Mouse (Mus musculus) forebrain, embryonic 16.5 days (tissue): ENCODE data around the gene Gm20538. TPM values are rescaled to one million over a fixed set of nuclear protein-coding genes. Genes with fewer than 3 reads are reported as not detected.

ENCODE experiments used
- ATAC-seq: fragments of 200-750 bp; cut with Nextera tagmentation; 2 replicates; pipeline ENCODE4 v1.8.0; 2017; ENCODE audit warnings: mild to moderate bottlenecking, moderate library complexity
- H3K27ac ChIP-seq: fragments of 300-500 bp; sonication (generic); 2 replicates; pipeline ENCODE4 v1.5.1; 2014; ENCODE audit warnings: low read length, control low read depth
- H3K27me3 ChIP-seq: fragments of 300-500 bp; sonication (generic); replicated peaks from 2 replicates; pipeline ENCODE4 v1.6.1; 2014; ENCODE audit warnings: low read length; ENCODE audit not compliant: control insufficient read depth, insufficient read depth
- H3K36me3 ChIP-seq: fragments of 300-500 bp; sonication (generic); 2 replicates; pipeline ENCODE4 v1.6.1; 2014; ENCODE audit not compliant: control insufficient read depth, insufficient read depth
- H3K4me1 ChIP-seq: fragments of 300-500 bp; sonication (generic); replicated peaks from 2 replicates; pipeline ENCODE4 v1.6.1; 2014; ENCODE audit warnings: low read length; ENCODE audit not compliant: control insufficient read depth, insufficient read depth
- H3K4me2 ChIP-seq: fragments of 300-500 bp; sonication (generic); 2 replicates; pipeline ENCODE4 v1.6.1; 2014; ENCODE audit warnings: mild to moderate bottlenecking, low read length, control low read depth
- H3K4me3 ChIP-seq: fragments of 300-500 bp; sonication (generic); replicated peaks from 2 replicates; pipeline ENCODE4 v1.5.1; 2014; ENCODE audit warnings: mild to moderate bottlenecking, low read length, control low read depth
- H3K9ac ChIP-seq: fragments of 300-500 bp; sonication (generic); replicated peaks from 2 replicates; pipeline ENCODE4 v1.6.1; 2014; ENCODE audit warnings: low read depth, low read length, control low read depth
- H3K9me3 ChIP-seq: fragments of 300-500 bp; sonication (generic); 2 replicates; pipeline ENCODE4 v1.6.1; 2016; ENCODE audit warnings: low read length; ENCODE audit not compliant: control insufficient read depth
- WGBS: fragments of 180-500 bp; shearing (Covaris S2); extraction: QIAGEN DNeasy Blood & Tissue Kit; methylation state at CpG from one replicate; pipeline ENCODE4 v1.1.7; 2014; 5-methylcytosine and 5-hydroxymethylcytosine counted together
- polyA plus RNA-seq: library from polyadenylated mRNA; unstranded; fragments of >200 nt; fragmentation: Nextera tagmentation; extraction: Ambion mirVana; gene quantifications from 2 replicates; pipeline ENCODE4 v1.2.1, GENCODE M21; 2015

Gene Gm20538
- not detected in 2 replicates for polyA plus RNA-seq

DNA sequence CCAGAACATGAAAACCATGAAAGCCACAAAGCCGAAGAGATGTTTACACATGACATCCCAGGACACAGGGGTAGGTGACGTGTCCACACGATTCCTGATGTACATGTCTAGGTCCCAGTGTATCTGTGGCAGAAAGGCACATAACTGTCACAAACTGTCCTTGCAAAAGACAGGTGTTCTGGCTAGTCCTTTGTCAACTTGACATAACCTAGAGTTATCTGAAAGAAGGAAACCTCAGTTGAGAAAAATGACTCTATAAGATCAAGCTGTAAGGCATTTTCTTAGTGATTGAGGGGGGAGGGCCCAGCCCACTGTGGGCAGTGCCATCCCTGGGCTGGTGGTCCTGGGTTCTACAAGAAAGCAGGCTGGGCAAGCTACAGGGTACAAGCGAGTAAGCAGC is at the start of gene Gm20538:
Gene Gm20538 (minus strand): TSS at position 101 of the 400 bp plus-strand sequence.
- Histone ChIP-seq H3K4me3 (no peak within 1 kb of the TSS), H3K27ac (no peak within 1 kb of the TSS), H3K9ac (no peak within 1 kb of the TSS), H3K27me3 (no peaks in the 10 kb centered on the region), H3K4me1 (peaks cover 12% of the 10 kb centered on the region), H3K4me2 (no peak within 1 kb of the TSS), H3K9me3 (no peaks in the 10 kb centered on the region), H3K36me3 (peaks cover 31% of the 10 kb centered on the region)
- 98% methylated on average over 4 of the region's 4 CpGs for WGBS
- ATAC-seq: no peak

DNA sequence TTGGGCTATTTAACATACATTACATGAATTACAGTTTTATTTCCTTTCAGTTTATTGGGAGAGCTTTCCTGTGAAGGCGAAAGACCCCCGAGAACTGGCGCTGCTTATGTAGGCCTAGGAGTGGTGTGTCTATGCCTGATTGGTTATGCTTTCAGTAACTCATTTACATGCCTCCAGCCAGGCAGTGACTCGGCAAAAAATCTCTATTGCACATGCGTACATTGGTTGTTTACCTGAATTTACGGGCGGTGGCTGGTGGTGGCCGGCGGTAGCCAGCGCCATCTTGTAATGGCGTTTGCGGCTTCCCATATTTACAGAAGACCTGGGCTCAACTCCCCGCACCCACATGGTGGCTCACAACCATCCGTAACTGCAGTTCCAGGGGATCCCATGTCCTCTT is 41.5 kb upstream of the Gm20538 start:
- no peak overlapping the region for H3K9ac ChIP-seq
- no peak overlapping the region for H3K27ac ChIP-seq
- H3K27me3 ChIP-seq: no peaks in the 10 kb centered on the region
- WGBS: 95% methylated on average over 14 of the region's 14 CpGs
- H3K36me3 ChIP-seq: no peaks in the 10 kb centered on the region
- no peaks in the 10 kb centered on the region for H3K4me1 ChIP-seq
- no peak overlapping the region for H3K4me3 ChIP-seq
- no peaks in the 10 kb centered on the region for H3K9me3 ChIP-seq
- H3K4me2 ChIP-seq: no peak overlapping the region
- no peak for ATAC-seq

DNA sequence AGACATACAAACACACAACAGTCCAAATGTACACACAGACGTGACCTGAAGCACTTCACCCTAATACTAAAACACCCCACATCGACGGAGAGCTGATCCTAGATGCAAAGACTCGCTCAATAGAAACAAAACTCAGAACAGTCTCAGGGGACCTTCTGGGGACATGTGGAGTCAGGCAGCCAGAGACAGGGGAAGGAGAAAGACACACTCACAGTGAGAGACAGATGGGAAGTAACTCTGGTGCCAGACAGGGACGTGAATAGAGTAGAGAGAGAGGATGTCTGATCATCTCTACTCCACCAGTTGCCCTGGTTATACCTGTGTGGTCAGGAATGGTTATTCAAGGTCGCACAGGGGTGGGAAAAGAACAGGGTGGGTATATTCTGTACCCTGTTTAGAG is 39.0 kb upstream of the Gm20538 start:
- Histone ChIP-seq H3K27me3 (no peaks in the 10 kb centered on the region), H3K4me3 (no peak overlapping the region), H3K4me2 (no peak overlapping the region), H3K36me3 (no peaks in the 10 kb centered on the region), H3K4me1 (no peaks in the 10 kb centered on the region), H3K9me3 (no peaks in the 10 kb centered on the region), H3K27ac (no peak overlapping the region), H3K9ac (no peak overlapping the region)
- 76% methylated on average over 6 of the region's 6 CpGs for WGBS
- no peak; the same call in 1 of the 2 replicates for ATAC-seq

DNA sequence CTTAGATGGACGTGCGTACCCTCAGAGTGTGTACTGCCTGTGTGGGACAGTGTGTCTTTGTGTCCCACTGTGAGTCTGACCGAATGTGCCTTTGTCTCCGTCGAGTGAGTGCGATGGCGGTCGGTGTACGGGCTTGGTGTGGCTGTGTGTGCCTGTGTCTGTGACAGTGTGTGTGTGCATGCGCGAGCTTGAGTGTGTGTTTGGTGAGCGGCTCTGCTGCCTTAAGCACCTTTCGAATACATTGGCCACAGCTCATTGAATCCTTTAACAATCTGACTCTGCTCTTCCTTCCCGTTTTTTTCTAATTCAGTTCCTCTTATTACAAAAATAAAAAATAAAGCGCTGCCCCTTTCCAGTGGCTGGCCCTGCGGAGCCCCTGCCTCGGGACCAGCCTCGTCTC is 38.4 kb upstream of the Gm20538 start:
- Histone ChIP-seq H3K36me3 (no peaks in the 10 kb centered on the region), H3K4me1 (no peaks in the 10 kb centered on the region), H3K4me3 (no peak overlapping the region), H3K9me3 (no peaks in the 10 kb centered on the region), H3K27me3 (no peaks in the 10 kb centered on the region), H3K4me2 (no peak overlapping the region), H3K9ac (no peak overlapping the region), H3K27ac (no peak overlapping the region)
- ATAC-seq: no peak
- 75% methylated on average over 18 of the region's 18 CpGs for WGBS

DNA sequence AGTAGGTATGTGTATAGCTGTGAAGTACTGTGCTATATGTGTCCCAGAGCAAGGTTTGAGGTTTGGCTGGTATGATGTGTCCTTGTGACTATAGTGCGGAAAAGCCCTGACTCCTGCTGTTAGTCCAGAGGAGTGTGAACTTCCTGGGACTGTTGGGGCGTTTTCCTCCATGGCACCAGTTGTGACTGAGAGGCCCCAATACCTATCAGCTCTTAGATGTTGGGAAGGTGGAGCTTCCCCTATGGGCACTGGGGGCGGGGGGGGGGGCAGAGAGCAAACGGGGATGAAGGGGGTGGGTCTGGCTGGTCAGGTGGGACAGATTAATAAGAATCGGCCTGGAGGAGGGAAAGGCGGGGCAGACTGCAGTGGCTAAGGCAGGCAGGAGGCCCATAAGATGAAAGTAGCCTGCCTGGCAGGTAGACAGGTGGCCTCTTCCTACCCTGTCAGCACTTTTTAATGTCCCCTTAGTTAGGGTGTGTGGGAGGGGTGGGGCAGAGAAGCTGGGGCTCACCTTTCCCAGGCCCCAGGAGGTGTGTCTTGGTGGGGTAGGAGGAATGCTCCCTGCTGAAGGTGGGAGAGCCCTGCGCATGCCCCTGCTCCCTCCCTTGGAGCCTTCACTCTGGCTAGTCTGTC is 37.1 kb upstream of the Gm20538 start:
- Histone ChIP-seq H3K9me3 (no peaks in the 10 kb centered on the region), H3K27me3 (0 out of 2 replicates have a peak, but pooled peaks cover 2% of the 10 kb centered on the region), H3K4me2 (no peak overlapping the region), H3K27ac (no peak overlapping the region), H3K36me3 (no peaks in the 10 kb centered on the region), H3K4me1 (no peaks in the 10 kb centered on the region), H3K4me3 (no peak overlapping the region), H3K9ac (no peak overlapping the region)
- ATAC-seq: no peak
- 50% methylated on average over 7 of the region's 7 CpGs for WGBS

DNA sequence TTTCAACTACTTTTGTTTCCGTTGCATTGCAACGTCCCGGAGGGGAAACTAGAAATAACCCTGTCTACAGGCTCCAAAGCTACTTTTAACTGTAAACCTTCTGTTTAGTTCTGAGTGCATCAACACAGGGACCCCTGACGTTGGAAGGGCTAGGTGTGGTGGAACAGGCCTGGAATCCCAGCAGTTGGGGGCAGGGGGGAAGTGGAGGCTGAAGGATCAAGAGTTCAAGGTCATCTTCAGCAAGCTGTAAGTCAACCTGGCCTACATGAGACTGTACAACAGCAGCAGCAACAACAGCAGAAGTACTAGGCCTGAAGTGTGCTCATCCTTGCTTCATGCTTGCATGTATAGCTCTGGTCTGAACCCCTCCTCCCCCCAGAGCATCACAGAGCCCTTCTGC is 35.4 kb upstream of the Gm20538 start:
- Histone ChIP-seq H3K27me3 (0 out of 2 replicates have a peak, but pooled peaks cover 2% of the 10 kb centered on the region), H3K27ac (no peak overlapping the region), H3K36me3 (no peaks in the 10 kb centered on the region), H3K4me1 (no peaks in the 10 kb centered on the region), H3K9me3 (no peaks in the 10 kb centered on the region), H3K4me2 (no peak overlapping the region), H3K4me3 (no peak overlapping the region), H3K9ac (no peak overlapping the region)
- no peak for ATAC-seq
- 53% methylated on average over 4 of the region's 4 CpGs for WGBS

DNA sequence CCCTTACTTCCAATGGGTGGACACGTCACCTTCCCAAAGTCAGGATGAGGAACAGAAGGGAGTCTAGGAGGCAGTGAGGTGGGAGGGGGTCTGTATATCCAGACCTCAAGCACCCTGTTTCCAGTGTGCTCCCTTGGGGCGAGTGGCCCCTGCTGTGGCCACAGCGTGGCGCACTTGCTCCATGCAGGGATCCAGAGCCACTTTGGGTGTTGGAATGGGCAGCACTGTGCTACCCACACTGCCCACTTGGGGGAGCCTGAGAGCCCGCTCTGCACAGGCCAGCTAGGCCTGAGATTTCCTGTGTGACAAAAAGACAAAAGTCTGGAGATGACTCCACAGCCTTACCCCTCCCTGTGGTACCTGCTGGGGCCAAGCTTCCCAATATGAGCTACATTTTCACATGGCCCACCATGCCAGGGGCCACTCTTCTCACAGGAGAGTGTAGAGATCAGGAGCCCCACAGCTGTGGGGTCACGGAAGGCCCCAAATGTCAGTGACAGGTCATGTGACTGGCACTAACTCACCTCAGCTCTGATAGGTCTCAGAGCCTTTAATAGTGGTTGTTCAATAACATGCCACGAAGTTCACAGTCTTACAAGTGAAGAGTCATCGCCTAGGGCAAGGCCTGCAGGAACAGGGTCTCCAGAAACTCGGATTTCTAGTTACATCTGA is 30.1 kb upstream of the Gm20538 start:
- WGBS: 34% methylated on average over 9 of the region's 9 CpGs
- Histone ChIP-seq H3K9ac (no peak overlapping the region), H3K4me1 (no peaks in the 10 kb centered on the region), H3K27ac (no peak overlapping the region), H3K36me3 (no peaks in the 10 kb centered on the region), H3K4me2 (no peak overlapping the region), H3K27me3 (0 out of 2 replicates have a peak, but pooled peaks cover 2% of the 10 kb centered on the region), H3K4me3 (no peak overlapping the region), H3K9me3 (no peaks in the 10 kb centered on the region)
- ATAC-seq: peak; percentile 89

DNA sequence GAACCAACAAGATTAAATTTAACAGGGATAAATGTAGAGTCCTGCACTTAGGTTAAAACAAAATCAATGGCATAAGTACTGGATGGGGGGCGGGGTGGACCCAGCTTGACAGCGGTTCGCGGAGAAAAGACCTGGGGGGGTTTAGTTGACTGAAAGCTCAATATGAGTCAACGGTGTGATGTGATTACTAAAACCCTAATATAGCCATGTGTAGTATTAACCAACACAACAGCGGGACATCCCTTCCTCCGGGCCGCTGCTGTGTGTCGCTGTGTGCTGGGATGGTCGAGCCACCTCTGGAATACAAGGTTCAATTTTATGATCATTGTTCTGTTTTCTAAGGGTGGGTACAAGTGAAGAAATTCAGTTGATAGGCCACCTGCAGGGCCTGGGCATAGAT is 29.5 kb upstream of the Gm20538 start:
- H3K36me3 ChIP-seq: no peaks in the 10 kb centered on the region
- WGBS: 83% methylated on average over 10 of the region's 10 CpGs
- no peak overlapping the region for H3K9ac ChIP-seq
- H3K27ac ChIP-seq: no peak overlapping the region
- peak; percentile 15; the same call in 1 of the 2 replicates for ATAC-seq
- H3K4me2 ChIP-seq: no peak overlapping the region
- H3K4me1 ChIP-seq: no peaks in the 10 kb centered on the region
- no peak overlapping the region for H3K4me3 ChIP-seq
- H3K27me3 ChIP-seq: 0 out of 2 replicates have a peak, but pooled peaks cover 2% of the 10 kb centered on the region
- no peaks in the 10 kb centered on the region for H3K9me3 ChIP-seq

DNA sequence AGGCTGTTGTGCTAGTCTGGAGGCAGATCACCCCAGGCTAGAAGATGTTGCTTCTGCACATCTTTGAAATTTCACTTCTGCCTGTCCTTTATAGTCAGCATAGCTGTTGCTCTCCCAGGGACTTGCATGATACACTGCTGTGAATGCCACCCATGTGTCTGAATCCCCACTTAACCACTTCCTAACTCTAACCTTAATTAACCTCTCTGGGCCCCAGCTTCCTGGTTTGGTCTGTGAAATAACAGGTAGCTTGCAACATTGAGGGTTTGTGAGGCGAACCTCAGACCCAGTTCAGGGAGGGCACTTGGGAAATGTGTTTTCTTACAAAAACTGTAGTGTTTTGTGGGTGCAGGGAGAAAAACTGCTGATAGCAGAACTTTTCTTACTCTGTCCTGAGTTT is 25.4 kb upstream of the Gm20538 start:
- Histone ChIP-seq H3K9me3 (no peaks in the 10 kb centered on the region), H3K9ac (no peak overlapping the region), H3K4me1 (no peaks in the 10 kb centered on the region), H3K36me3 (peaks cover 8% of the 10 kb centered on the region; the same call in 1 of the 2 replicates), H3K4me2 (no peak overlapping the region), H3K4me3 (no peak overlapping the region), H3K27me3 (no peaks in the 10 kb centered on the region), H3K27ac (no peak overlapping the region)
- 89% methylated on average over 1 of the region's 1 CpGs for WGBS
- no peak for ATAC-seq
